Mouse (Mus musculus): ENCODE results near the gene Tspan31. TPM values are rescaled to one million over a fixed set of nuclear protein-coding genes. Genes with fewer than 3 reads are reported as not detected.
A peak's percentile ranks its signal among the peaks of the same experiment; 100 is the strongest.
"Not testable (repeated sequence)": the region's sequence is repeated elsewhere in the genome, so short reads cannot be mapped to it uniquely, and the experiment has no call there.

Tspan31 gene
- polyA plus RNA-seq, 1 experiment from 2014 or later, result 224 TPM

DNA sequence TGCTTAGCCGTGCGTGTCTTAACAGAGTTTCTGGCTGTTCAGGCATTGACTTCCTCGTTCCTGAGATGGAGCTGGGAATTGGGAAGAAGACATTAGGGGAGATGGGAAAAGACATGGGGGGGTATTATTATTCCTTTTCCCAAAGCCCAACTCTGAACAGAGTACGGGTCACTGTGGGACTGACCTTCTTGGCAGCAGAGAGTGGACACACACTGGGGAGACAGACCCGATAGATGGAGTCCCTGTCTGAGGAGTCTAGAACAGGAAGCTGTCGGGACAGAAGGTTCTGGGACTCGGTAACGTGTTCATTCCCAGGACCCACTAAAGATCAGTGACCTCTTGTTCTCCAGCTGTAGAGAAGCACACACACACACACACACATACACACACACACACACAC, 5.6 kb upstream of the Tspan31 start:
- H3K4me1 ChIP-seq (ENCODE audit: insufficient read depth), result peaks cover 33% of the 10 kb centered on the region
- 24% methylated on average over 8 of the region's 8 CpGs for WGBS (ENCODE audit: insufficient replicate concordance)
- no peak for DNase-seq
- H3K9me3 ChIP-seq (ENCODE audit: low read length), result no peaks in the 10 kb centered on the region
- H3K4me3 ChIP-seq (ENCODE audit: low read depth, low read length), result peak overlapping the region; percentile 34
- H3K4me2 ChIP-seq (ENCODE audit: low read depth, low read length), result peak overlapping the region; percentile 65
- no peaks in the 10 kb centered on the region for H3K36me3 ChIP-seq (replicated peaks; ENCODE audit: insufficient read depth, low read length)
- no peak overlapping the region for H3K27ac ChIP-seq (ENCODE audit: low read depth)
- TF ChIP-seq CTCF (IDR thresholded peaks at IDR 0.05; ENCODE audit: low read depth), result no peak
- TF ChIP-seq EP300 (IDR thresholded peaks at IDR 0.05; ENCODE audit: low read depth), result no peak
- ATAC-seq, result no peak
- H3K9ac ChIP-seq (replicated peaks), result no peak overlapping the region; the same call in 1 of the 2 replicates
- peaks cover 21% of the 10 kb centered on the region; the same call in 1 of the 2 replicates for H3K27me3 ChIP-seq (ENCODE audit: insufficient read depth, low read length)

DNA sequence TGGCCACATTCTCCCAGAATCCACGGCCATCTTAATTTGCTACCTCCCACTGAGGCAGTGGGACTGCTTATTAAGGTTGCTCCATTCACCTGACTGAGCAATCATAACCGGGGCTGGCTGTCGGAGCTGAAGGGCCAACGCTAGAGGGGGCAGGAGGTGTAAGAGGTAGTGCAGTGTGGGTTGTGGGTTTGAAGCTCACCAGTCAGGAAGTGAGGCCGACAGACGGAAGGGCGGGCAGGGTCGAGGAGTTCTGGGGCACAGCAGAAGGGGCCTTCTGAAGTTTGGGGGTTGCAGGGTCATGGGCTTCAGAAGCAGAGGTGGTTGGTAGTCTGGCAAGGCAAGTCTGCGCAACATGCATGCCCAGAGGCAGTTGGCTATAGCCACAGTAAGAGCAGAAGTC, 5.0 kb upstream of the Tspan31 start, which contains the start of gene Agap2:
TSS of gene Agap2 (plus strand) at position 205 of the 400 bp plus-strand sequence.
- no peak within 1 kb of the TSS; the same call in 1 of the 2 replicates for H3K9ac ChIP-seq (replicated peaks)
- no peak for ATAC-seq

DNA sequence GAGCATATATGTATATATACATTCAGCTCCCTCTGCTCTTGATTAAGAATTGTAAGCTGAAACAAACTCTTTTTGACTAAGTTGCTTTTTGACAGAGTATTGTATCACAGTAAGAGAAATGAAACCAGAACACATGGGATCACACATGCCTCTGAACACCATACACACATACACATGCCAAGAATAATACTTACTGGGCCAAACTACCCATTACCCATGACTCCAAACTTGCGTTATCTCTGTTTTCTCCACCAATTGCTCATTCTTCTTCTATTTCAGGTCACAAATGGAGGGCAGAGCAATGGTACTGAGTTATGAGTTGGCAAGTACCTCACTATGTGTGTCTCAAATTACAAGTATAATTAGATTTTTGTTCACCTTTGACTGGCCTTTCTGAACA, 3.9 kb upstream of the Tspan31 start:
- Histone ChIP-seq H3K4me3 (ENCODE audit: low read depth, low read length) (no peak overlapping the region), H3K9ac (replicated peaks) (no peak overlapping the region), H3K36me3 (replicated peaks; ENCODE audit: insufficient read depth, low read length) (no peaks in the 10 kb centered on the region), H3K4me1 (ENCODE audit: insufficient read depth) (peaks cover 31% of the 10 kb centered on the region), H3K27me3 (ENCODE audit: insufficient read depth, low read length) (peaks cover 13% of the 10 kb centered on the region; the same call in 1 of the 2 replicates), H3K4me2 (ENCODE audit: low read depth, low read length) (no peak overlapping the region), H3K9me3 (ENCODE audit: low read length) (no peaks in the 10 kb centered on the region), H3K27ac (ENCODE audit: low read depth) (no peak overlapping the region)
- WGBS (ENCODE audit: insufficient replicate concordance), result 90% methylated on average over 1 of the region's 1 CpGs
- DNase-seq, result no peak
- TF ChIP-seq EP300 (IDR thresholded peaks at IDR 0.05; ENCODE audit: low read depth), result no peak
- no peak for TF ChIP-seq CTCF (IDR thresholded peaks at IDR 0.05; ENCODE audit: low read depth)
- no peak for ATAC-seq

More for the DNA sequence above, 5.0 kb upstream of the Tspan31 start, which contains the start of gene Agap2:
- no peaks in the 10 kb centered on the region for H3K9me3 ChIP-seq (ENCODE audit: low read length)
- peaks cover 33% of the 10 kb centered on the region for H3K4me1 ChIP-seq (ENCODE audit: insufficient read depth)
- H3K4me3 ChIP-seq (ENCODE audit: low read depth, low read length), result peak within 1 kb of the TSS; percentile 34
- H3K27me3 ChIP-seq (ENCODE audit: insufficient read depth, low read length), result peaks cover 21% of the 10 kb centered on the region; the same call in 1 of the 2 replicates
- peak within 1 kb of the TSS; percentile 65 for H3K4me2 ChIP-seq (ENCODE audit: low read depth, low read length)
- H3K36me3 ChIP-seq (replicated peaks; ENCODE audit: insufficient read depth, low read length), result no peaks in the 10 kb centered on the region
- TF ChIP-seq CTCF (IDR thresholded peaks at IDR 0.05; ENCODE audit: low read depth) (peak; percentile 65), EP300 (IDR thresholded peaks at IDR 0.05; ENCODE audit: low read depth) (no peak)
- WGBS (ENCODE audit: insufficient replicate concordance), result 29% methylated on average over 9 of the region's 9 CpGs
- DNase-seq, result peak; percentile 49
- H3K27ac ChIP-seq (ENCODE audit: low read depth), result no peak within 1 kb of the TSS

GRCm38 (mm10) chr10:127072969-127073368, 2.9 kb upstream of the Tspan31 start:
- H3K4me3 ChIP-seq (ENCODE audit: low read depth, low read length); H3K4me2 ChIP-seq (ENCODE audit: low read depth, low read length); H3K27ac ChIP-seq (ENCODE audit: low read depth); H3K27me3 ChIP-seq (ENCODE audit: insufficient read depth, low read length); H3K36me3 ChIP-seq (replicated peaks; ENCODE audit: insufficient read depth, low read length); H3K9ac ChIP-seq (replicated peaks); ATAC-seq; DNase-seq; H3K9me3 ChIP-seq (ENCODE audit: low read length): not testable (repeated sequence)
- WGBS (ENCODE audit: insufficient replicate concordance), result 60% methylated on average over 2 of the region's 2 CpGs
- H3K4me1 ChIP-seq (ENCODE audit: insufficient read depth), result peaks cover 30% of the 10 kb centered on the region

DNA sequence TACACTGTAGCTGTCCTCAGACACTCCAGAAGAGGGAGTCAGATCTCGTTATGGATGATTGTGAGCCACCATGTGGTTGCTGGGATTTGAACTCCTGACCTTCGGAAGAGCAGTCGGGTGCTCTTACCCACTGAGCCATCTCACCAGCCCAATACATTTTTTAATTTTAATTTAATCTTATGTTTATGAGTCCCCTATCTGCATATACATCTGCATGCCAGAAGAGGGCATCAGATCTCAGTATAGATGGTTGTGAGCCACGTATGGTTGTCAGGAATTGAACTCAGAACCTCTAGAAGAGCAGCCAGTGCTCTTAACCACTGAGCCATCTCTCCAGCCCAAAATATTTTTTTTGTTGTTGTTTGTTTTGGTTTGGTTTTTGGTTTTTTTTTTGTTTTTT, 2.2 kb upstream of the Tspan31 start:
- WGBS (ENCODE audit: insufficient replicate concordance), result 83% methylated on average over 4 of the region's 4 CpGs
- not testable (repeated sequence) for H3K4me3 ChIP-seq (ENCODE audit: low read depth, low read length); ATAC-seq; DNase-seq; H3K36me3 ChIP-seq (replicated peaks; ENCODE audit: insufficient read depth, low read length); H3K27me3 ChIP-seq (ENCODE audit: insufficient read depth, low read length); H3K4me2 ChIP-seq (ENCODE audit: low read depth, low read length); H3K27ac ChIP-seq (ENCODE audit: low read depth); H3K9me3 ChIP-seq (ENCODE audit: low read length); H3K9ac ChIP-seq (replicated peaks)
- peaks cover 32% of the 10 kb centered on the region for H3K4me1 ChIP-seq (ENCODE audit: insufficient read depth)

- H3K4me3 ChIP-seq (ENCODE audit: low read depth, low read length), result peak overlapping the region; percentile 72; the same call in 1 of the 2 replicates
- WGBS (ENCODE audit: insufficient replicate concordance), result 55% methylated on average over 9 of the region's 9 CpGs
- no peaks in the 10 kb centered on the region for H3K27me3 ChIP-seq (ENCODE audit: insufficient read depth, low read length)
- H3K9me3 ChIP-seq (ENCODE audit: low read length), result no peaks in the 10 kb centered on the region
- TF ChIP-seq CTCF (IDR thresholded peaks at IDR 0.05; ENCODE audit: low read depth), result no peak
- no peak for TF ChIP-seq EP300 (IDR thresholded peaks at IDR 0.05; ENCODE audit: low read depth)
- DNase-seq (peak; percentile 47), ATAC-seq (peak; percentile 38)
- H3K36me3 ChIP-seq (replicated peaks; ENCODE audit: insufficient read depth, low read length), result peaks cover 19% of the 10 kb centered on the region
- peak overlapping the region; percentile 91; the same call in 1 of the 2 replicates for H3K27ac ChIP-seq (ENCODE audit: low read depth)
- H3K9ac ChIP-seq (replicated peaks), result peak overlapping the region; percentile 72; the same call in 1 of the 2 replicates
- peaks cover 38% of the 10 kb centered on the region for H3K4me1 ChIP-seq (ENCODE audit: insufficient read depth)
- H3K4me2 ChIP-seq (ENCODE audit: low read depth, low read length), result peak overlapping the region; percentile 92
These were observed 1.1 kb upstream of the Tspan31 start for GRCm38 (mm10) chr10:127071203-127071602.

Measured in liver, postnatal 0 days (tissue).